Mouse (Mus musculus) liver, postnatal 0 days (tissue): ENCODE data around the gene Sprtn.

Source experiments
- CTCF ChIP-seq: sonication (generic); IDR thresholded peaks from 2 replicates; pipeline ENCODE4 v1.5.1; 2016; ENCODE audit warnings: antibody characterized with exemption, low read depth
- EP300 ChIP-seq: IDR thresholded peaks from 2 replicates; pipeline ENCODE4 v1.6.1; 2016; ENCODE audit warnings: antibody characterized with exemption, low read depth, mild to moderate bottlenecking

DNA sequence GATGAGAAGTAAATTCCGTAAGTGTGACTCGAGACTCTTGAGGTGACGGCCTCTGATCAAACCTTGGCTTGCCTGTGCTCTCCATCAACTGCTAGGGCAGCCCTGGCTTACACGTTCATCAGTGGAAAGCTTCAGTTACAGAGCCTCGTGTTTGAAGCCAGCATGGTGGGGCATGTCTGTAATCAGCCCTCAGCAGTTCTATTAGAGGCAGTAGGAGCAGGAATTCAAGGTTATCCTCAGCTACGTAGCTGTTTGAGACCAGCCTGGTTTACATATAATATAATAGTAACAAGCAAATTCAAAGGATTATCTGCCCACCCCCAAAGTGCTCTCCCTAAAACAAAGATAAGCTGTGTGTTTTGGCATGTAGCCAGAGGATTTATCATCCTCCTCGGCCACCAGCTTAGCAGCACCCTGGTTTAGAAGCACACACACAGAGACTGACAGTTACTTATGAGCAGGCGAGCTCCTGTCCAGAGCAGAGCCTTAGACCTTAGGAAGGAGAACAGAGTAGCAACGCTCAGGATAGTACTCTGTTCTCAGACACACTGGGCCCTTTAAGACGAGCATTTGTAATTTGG is 18.6 kb upstream of the Sprtn start:
- no peak for TF ChIP-seq CTCF
- peak; percentile 56 for TF ChIP-seq EP300
